Mouse (Mus musculus) limb, embryonic 15.5 days (tissue): Measurements from ENCODE around the gene Prune1. TPM values are rescaled to one million over a fixed set of nuclear protein-coding genes. Genes with fewer than 3 reads are reported as not detected.
A peak's percentile ranks its signal among the peaks of the same experiment; 100 is the strongest.

ENCODE experiments used
- ATAC-seq: fragments of 200-750 bp; cut with Nextera tagmentation; 2 replicates; pipeline ENCODE4 v1.8.0; 2017; ENCODE audit warnings: low read depth, moderate TSS enrichment; ENCODE audit not compliant: insufficient number of reproducible peaks, low FRiP score, low TSS enrichment
- H3K27ac ChIP-seq: fragments of 300-500 bp; sonication (generic); 2 replicates; pipeline ENCODE4 v1.5.1; 2015; ENCODE audit warnings: moderate library complexity, mild to moderate bottlenecking, inconsistent platforms
- H3K27me3 ChIP-seq: fragments of 300-500 bp; sonication (generic); 2 replicates; pipeline ENCODE4 v1.6.1; 2015; ENCODE audit warnings: inconsistent platforms
- H3K36me3 ChIP-seq: fragments of 300-500 bp; sonication (generic); 2 replicates; pipeline ENCODE4 v1.6.1; 2015; ENCODE audit warnings: inconsistent platforms
- H3K4me1 ChIP-seq: fragments of 300-500 bp; sonication (generic); 2 replicates; pipeline ENCODE4 v1.6.1; 2015; ENCODE audit warnings: inconsistent platforms
- H3K4me2 ChIP-seq: fragments of 300-500 bp; sonication (generic); 2 replicates; pipeline ENCODE4 v1.6.1; 2015; ENCODE audit warnings: mild to moderate bottlenecking, inconsistent platforms
- H3K4me3 ChIP-seq: fragments of 300-500 bp; sonication (generic); 2 replicates; pipeline ENCODE4 v1.5.1; 2015; ENCODE audit warnings: mild to moderate bottlenecking, inconsistent platforms
- H3K9ac ChIP-seq: fragments of 300-500 bp; sonication (generic); 2 replicates; pipeline ENCODE4 v1.6.1; 2015; ENCODE audit warnings: inconsistent platforms
- H3K9me3 ChIP-seq: fragments of 300-500 bp; sonication (generic); 2 replicates; pipeline ENCODE4 v1.6.1; 2016; ENCODE audit warnings: inconsistent platforms
- WGBS: fragments of 180-500 bp; shearing (Covaris S2); methylation state at CpG from one replicate; pipeline ENCODE4 v1.1.7; 2015; 5-methylcytosine and 5-hydroxymethylcytosine counted together
- polyA plus RNA-seq: library from polyadenylated mRNA; unstranded; fragments of >200 nt; fragmentation: Nextera tagmentation; extraction: Ambion mirVana; gene quantifications from 2 replicates; pipeline ENCODE4 v1.2.1, GENCODE M21; 2015

Gene Prune1
- 22.7 and 31.6 TPM in 2 replicates for polyA plus RNA-seq

- no peaks in the 10 kb centered on the region for H3K9me3 ChIP-seq
- H3K4me1 ChIP-seq = peaks cover 24% of the 10 kb centered on the region
- H3K4me3 ChIP-seq = peak within 1 kb of the TSS; percentile 64
- ATAC-seq = peak; percentile 90
- peak within 1 kb of the TSS; percentile 74 for H3K4me2 ChIP-seq
- no peaks in the 10 kb centered on the region for H3K27me3 ChIP-seq
- under 1% methylated on average over 53 of the region's 53 CpGs for WGBS
- H3K27ac ChIP-seq = peak within 1 kb of the TSS; percentile 94
- no peaks in the 10 kb centered on the region for H3K36me3 ChIP-seq
- peak within 1 kb of the TSS; percentile 85 for H3K9ac ChIP-seq
Measured at GRCm38 (mm10) chr3:95281216-95282126, at the start of gene Prune1, which contains the start of gene Mindy1. Gene Prune1, minus strand, starts transcription at chr3:95282076. Gene Mindy1, plus strand, starts transcription at chr3:95281345.

- no peak overlapping the region for H3K4me2 ChIP-seq
- H3K4me3 ChIP-seq = no peak overlapping the region
- ATAC-seq = no peak
- no peak overlapping the region for H3K9ac ChIP-seq
- no peak overlapping the region for H3K27ac ChIP-seq
- 67% methylated on average over 1 of the region's 1 CpGs for WGBS
- H3K36me3 ChIP-seq = peaks cover 84% of the 10 kb centered on the region
- H3K4me1 ChIP-seq = no peaks in the 10 kb centered on the region
- no peaks in the 10 kb centered on the region for H3K9me3 ChIP-seq
- no peaks in the 10 kb centered on the region for H3K27me3 ChIP-seq
Measured at GRCm38 (mm10) chr3:95331528-95331927, 49.7 kb upstream of the Prune1 start.

GRCm38 (mm10) chr3:95328803-95329404 lies 47.0 kb upstream of the Prune1 start:
- Histone ChIP-seq H3K9ac (no peak overlapping the region), H3K4me2 (no peak overlapping the region), H3K4me1 (no peaks in the 10 kb centered on the region), H3K36me3 (peaks cover 85% of the 10 kb centered on the region), H3K27ac (no peak overlapping the region), H3K9me3 (no peaks in the 10 kb centered on the region), H3K4me3 (no peak overlapping the region), H3K27me3 (no peaks in the 10 kb centered on the region)
- ATAC-seq = no peak
- WGBS = 86% methylated on average over 1 of the region's 1 CpGs

- no peak overlapping the region for H3K4me2 ChIP-seq
- H3K27ac ChIP-seq = no peak overlapping the region
- H3K36me3 ChIP-seq = peaks cover 95% of the 10 kb centered on the region
- H3K27me3 ChIP-seq = no peaks in the 10 kb centered on the region
- WGBS = 90% methylated on average over 6 of the region's 6 CpGs
- no peaks in the 10 kb centered on the region for H3K9me3 ChIP-seq
- no peaks in the 10 kb centered on the region for H3K4me1 ChIP-seq
- H3K9ac ChIP-seq = no peak overlapping the region
- no peak overlapping the region for H3K4me3 ChIP-seq
- no peak for ATAC-seq
Measured at GRCm38 (mm10) chr3:95324454-95325144, 42.7 kb upstream of the Prune1 start.

- H3K9me3 ChIP-seq = no peaks in the 10 kb centered on the region
- peaks cover 88% of the 10 kb centered on the region for H3K36me3 ChIP-seq
- 88% methylated on average over 3 of the region's 3 CpGs for WGBS
- no peaks in the 10 kb centered on the region for H3K27me3 ChIP-seq
- no peak overlapping the region for H3K9ac ChIP-seq
- H3K4me2 ChIP-seq = no peak overlapping the region
- H3K4me3 ChIP-seq = no peak overlapping the region
- H3K4me1 ChIP-seq = peaks cover 7% of the 10 kb centered on the region
- no peak overlapping the region for H3K27ac ChIP-seq
- no peak for ATAC-seq
Measured at GRCm38 (mm10) chr3:95323429-95323828, 41.6 kb upstream of the Prune1 start.

GRCm38 (mm10) chr3:95319701-95320625 lies 38.1 kb upstream of the Prune1 start:
- no peaks in the 10 kb centered on the region for H3K9me3 ChIP-seq
- H3K36me3 ChIP-seq = peaks cover 55% of the 10 kb centered on the region
- 78% methylated on average over 12 of the region's 12 CpGs for WGBS
- ATAC-seq = no peak
- no peaks in the 10 kb centered on the region for H3K27me3 ChIP-seq
- H3K4me2 ChIP-seq = no peak overlapping the region
- H3K4me1 ChIP-seq = peaks cover 29% of the 10 kb centered on the region
- no peak overlapping the region for H3K27ac ChIP-seq
- no peak overlapping the region for H3K9ac ChIP-seq
- no peak overlapping the region for H3K4me3 ChIP-seq

- peaks cover 47% of the 10 kb centered on the region for H3K36me3 ChIP-seq
- no peaks in the 10 kb centered on the region for H3K27me3 ChIP-seq
- WGBS = 68% methylated on average over 2 of the region's 2 CpGs
- no peak overlapping the region for H3K4me2 ChIP-seq
- ATAC-seq = no peak
- H3K9me3 ChIP-seq = no peaks in the 10 kb centered on the region
- H3K4me1 ChIP-seq = peaks cover 36% of the 10 kb centered on the region
- no peak overlapping the region for H3K27ac ChIP-seq
- H3K9ac ChIP-seq = no peak overlapping the region
- no peak overlapping the region for H3K4me3 ChIP-seq
Measured at GRCm38 (mm10) chr3:95319110-95319509, 37.2 kb upstream of the Prune1 start.

- Histone ChIP-seq H3K9me3 (no peaks in the 10 kb centered on the region), H3K4me3 (no peak overlapping the region), H3K4me2 (no peak overlapping the region), H3K4me1 (peaks cover 36% of the 10 kb centered on the region), H3K36me3 (peaks cover 41% of the 10 kb centered on the region), H3K27ac (peak overlapping the region; percentile 27; the same call in 1 of the 2 replicates), H3K9ac (no peak overlapping the region), H3K27me3 (no peaks in the 10 kb centered on the region)
- no peak for ATAC-seq
- 50% methylated on average over 6 of the region's 6 CpGs for WGBS
Measured at GRCm38 (mm10) chr3:95318548-95318947, 36.7 kb upstream of the Prune1 start.

GRCm38 (mm10) chr3:95317414-95318080 lies 35.7 kb upstream of the Prune1 start:
- H3K4me2 ChIP-seq = peak overlapping the region; percentile 24
- ATAC-seq = no peak
- 21% methylated on average over 12 of the region's 12 CpGs for WGBS
- no peak overlapping the region for H3K9ac ChIP-seq
- H3K4me1 ChIP-seq = peaks cover 36% of the 10 kb centered on the region
- H3K9me3 ChIP-seq = no peaks in the 10 kb centered on the region
- no peaks in the 10 kb centered on the region for H3K27me3 ChIP-seq
- H3K4me3 ChIP-seq = peak overlapping the region; percentile 8; the same call in 1 of the 2 replicates
- H3K36me3 ChIP-seq = peaks cover 32% of the 10 kb centered on the region
- peak overlapping the region; percentile 28; the same call in 1 of the 2 replicates for H3K27ac ChIP-seq

GRCm38 (mm10) chr3:95315844-95316550 lies 34.1 kb upstream of the Prune1 start:
- H3K4me3 ChIP-seq = peak overlapping the region; percentile 94
- H3K36me3 ChIP-seq = peaks cover 17% of the 10 kb centered on the region
- peaks cover 36% of the 10 kb centered on the region for H3K4me1 ChIP-seq
- no peak for ATAC-seq
- no peaks in the 10 kb centered on the region for H3K27me3 ChIP-seq
- 11% methylated on average over 9 of the region's 9 CpGs for WGBS
- peak overlapping the region; percentile 97 for H3K9ac ChIP-seq
- H3K4me2 ChIP-seq = peak overlapping the region; percentile 67
- H3K9me3 ChIP-seq = no peaks in the 10 kb centered on the region
- H3K27ac ChIP-seq = peak overlapping the region; percentile 94
